Mouse (Mus musculus) liver, postnatal 0 days (tissue): Measurements from ENCODE around the gene Tmem156. TPM values are rescaled to one million over a fixed set of nuclear protein-coding genes. Genes with fewer than 3 reads are reported as not detected.

Experiments used
- ATAC-seq: fragments of 200-750 bp; cut with Nextera tagmentation; 2 replicates; pipeline ENCODE4 v1.8.0; 2017; ENCODE audit warnings: mild to moderate bottlenecking, moderate library complexity
- DNase-seq: peaks from one replicate; pipeline ENCODE4 v3.0.0-alpha.2; 2016
- H3K27ac ChIP-seq: fragments of 300-500 bp; sonication (generic); 2 replicates; pipeline ENCODE4 v1.5.1; 2014; ENCODE audit warnings: antibody characterized with exemption, moderate library complexity, mild to moderate bottlenecking, low read depth
- H3K27me3 ChIP-seq: fragments of 300-500 bp; sonication (generic); 2 replicates; pipeline ENCODE4 v1.6.1; 2014; ENCODE audit warnings: low read length, control low read depth, mixed read lengths; ENCODE audit not compliant: insufficient read depth
- H3K36me3 ChIP-seq: fragments of 300-500 bp; sonication (generic); replicated peaks from 2 replicates; pipeline ENCODE4 v1.6.1; 2014; ENCODE audit warnings: mild to moderate bottlenecking, control low read depth, low read length, moderate library complexity, mixed read lengths; ENCODE audit not compliant: insufficient read depth
- H3K4me1 ChIP-seq: fragments of 300-500 bp; sonication (generic); 2 replicates; pipeline ENCODE4 v1.6.1; 2014; ENCODE audit warnings: antibody characterized with exemption, mild to moderate bottlenecking, control low read depth; ENCODE audit not compliant: insufficient read depth
- H3K4me2 ChIP-seq: fragments of 300-500 bp; sonication (generic); 2 replicates; pipeline ENCODE4 v1.6.1; 2014; ENCODE audit warnings: low read depth, mild to moderate bottlenecking, low read length, moderate library complexity, mixed read lengths
- H3K4me3 ChIP-seq: fragments of 300-500 bp; sonication (generic); 2 replicates; pipeline ENCODE4 v1.5.1; 2014; ENCODE audit warnings: low read depth, low read length
- H3K9ac ChIP-seq: fragments of 300-500 bp; sonication (generic); replicated peaks from 2 replicates; pipeline ENCODE4 v1.6.1; 2014; ENCODE audit warnings: mild to moderate bottlenecking, moderate library complexity
- H3K9me3 ChIP-seq: fragments of 300-500 bp; sonication (generic); 2 replicates; pipeline ENCODE4 v1.6.1; 2016; ENCODE audit warnings: mild to moderate bottlenecking, control low read depth, low read length, mixed read lengths
- CTCF ChIP-seq: sonication (generic); IDR thresholded peaks from 2 replicates; pipeline ENCODE4 v1.5.1; 2016; ENCODE audit warnings: antibody characterized with exemption, low read depth
- EP300 ChIP-seq: IDR thresholded peaks from 2 replicates; pipeline ENCODE4 v1.6.1; 2016; ENCODE audit warnings: antibody characterized with exemption, low read depth, mild to moderate bottlenecking
- WGBS: fragments of 180-500 bp; shearing (Covaris S2); extraction: QIAGEN DNeasy Blood & Tissue Kit; methylation state at CpG from one replicate; pipeline ENCODE4 v1.1.7; 2014; ENCODE audit not compliant: insufficient replicate concordance; 5-methylcytosine and 5-hydroxymethylcytosine counted together
- polyA plus RNA-seq: library from polyadenylated mRNA; unstranded; fragments of >200 nt; fragmentation: Nextera tagmentation; extraction: Ambion mirVana; gene quantifications from 2 replicates; pipeline ENCODE4 v1.2.1, GENCODE M21; 2015

Gene Tmem156
- polyA plus RNA-seq, 1 experiment from 2014 or later: 1.2 TPM

DNA sequence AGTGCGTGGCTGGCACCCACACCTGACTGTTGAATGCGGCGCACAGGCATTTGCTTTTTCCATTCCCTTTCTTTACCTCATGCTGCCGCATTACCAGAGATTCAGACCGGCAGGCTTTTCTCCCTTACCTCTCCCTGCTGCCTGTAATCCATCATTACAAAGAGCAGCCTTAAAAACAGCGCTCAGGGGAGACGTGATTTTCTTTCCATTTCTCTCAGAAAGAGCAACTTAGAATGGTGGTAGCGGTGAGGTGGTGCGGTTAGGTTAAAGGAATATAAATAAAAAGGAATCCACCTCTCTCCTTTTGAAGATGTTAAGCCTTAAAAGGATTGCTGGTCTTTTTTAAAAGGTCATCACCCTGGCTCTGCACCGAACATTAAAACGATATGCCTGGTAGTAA lies 22.1 kb downstream of the Tmem156 start:
- Histone ChIP-seq H3K36me3 (no peaks in the 10 kb centered on the region), H3K4me2 (no peak overlapping the region), H3K27ac (no peak overlapping the region), H3K27me3 (no peaks in the 10 kb centered on the region), H3K9ac (no peak overlapping the region), H3K4me1 (no peaks in the 10 kb centered on the region), H3K9me3 (no peaks in the 10 kb centered on the region), H3K4me3 (no peak overlapping the region)
- DNase-seq (no peak), ATAC-seq (no peak)
- 83% methylated on average over 11 of the region's 11 CpGs for WGBS
- TF ChIP-seq EP300 (no peak), CTCF (no peak)

- H3K27me3 ChIP-seq: no peaks in the 10 kb centered on the region
- no peak overlapping the region for H3K9ac ChIP-seq
- no peak overlapping the region for H3K4me3 ChIP-seq
- H3K36me3 ChIP-seq: no peaks in the 10 kb centered on the region
- DNase-seq (no peak), ATAC-seq (no peak)
- TF ChIP-seq CTCF: no peak
- TF ChIP-seq EP300: no peak
- no peak overlapping the region for H3K27ac ChIP-seq
- H3K9me3 ChIP-seq: no peaks in the 10 kb centered on the region
- no peaks in the 10 kb centered on the region for H3K4me1 ChIP-seq
- no peak overlapping the region for H3K4me2 ChIP-seq
- 73% methylated on average over 6 of the region's 6 CpGs for WGBS
Observed at GRCm38 (mm10) chr5:65068166-65068565, 23.8 kb downstream of the Tmem156 start.

DNA sequence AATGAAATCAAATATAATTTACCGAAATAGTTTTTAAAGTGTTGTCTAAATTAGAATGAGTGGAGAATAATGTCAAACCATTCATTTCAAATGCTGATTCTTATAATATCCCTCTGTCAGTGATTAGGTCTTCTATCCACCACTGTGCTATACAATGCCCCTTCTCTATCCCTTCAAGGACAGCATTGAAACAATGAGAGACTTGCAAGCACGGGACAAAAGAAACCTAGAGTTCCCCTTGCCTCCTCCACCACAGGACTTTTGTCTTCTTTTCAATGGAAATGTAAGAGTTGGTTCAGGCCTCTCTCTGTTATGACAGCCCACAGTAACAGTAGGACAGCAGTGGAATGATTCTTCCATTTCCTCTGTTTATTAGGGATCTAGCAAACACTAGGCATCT lies 28.7 kb downstream of the Tmem156 start:
- Histone ChIP-seq H3K27ac (no peak overlapping the region), H3K27me3 (no peaks in the 10 kb centered on the region), H3K36me3 (no peaks in the 10 kb centered on the region), H3K4me2 (no peak overlapping the region), H3K9ac (no peak overlapping the region), H3K9me3 (no peaks in the 10 kb centered on the region), H3K4me1 (no peaks in the 10 kb centered on the region), H3K4me3 (no peak overlapping the region)
- no peak for ATAC-seq
- WGBS: 84% methylated on average over 2 of the region's 2 CpGs
- TF ChIP-seq EP300 (no peak), CTCF (no peak)
- no peak for DNase-seq

GRCm38 (mm10) chr5:65062236-65062635 lies 29.7 kb downstream of the Tmem156 start:
- DNase-seq (no peak), ATAC-seq (no peak)
- WGBS: 82% methylated on average over 4 of the region's 4 CpGs
- Histone ChIP-seq H3K9me3 (no peaks in the 10 kb centered on the region), H3K36me3 (no peaks in the 10 kb centered on the region), H3K27me3 (no peaks in the 10 kb centered on the region), H3K4me3 (no peak overlapping the region), H3K4me2 (no peak overlapping the region), H3K9ac (no peak overlapping the region), H3K27ac (no peak overlapping the region), H3K4me1 (no peaks in the 10 kb centered on the region)
- TF ChIP-seq EP300 (no peak), CTCF (no peak)

DNA sequence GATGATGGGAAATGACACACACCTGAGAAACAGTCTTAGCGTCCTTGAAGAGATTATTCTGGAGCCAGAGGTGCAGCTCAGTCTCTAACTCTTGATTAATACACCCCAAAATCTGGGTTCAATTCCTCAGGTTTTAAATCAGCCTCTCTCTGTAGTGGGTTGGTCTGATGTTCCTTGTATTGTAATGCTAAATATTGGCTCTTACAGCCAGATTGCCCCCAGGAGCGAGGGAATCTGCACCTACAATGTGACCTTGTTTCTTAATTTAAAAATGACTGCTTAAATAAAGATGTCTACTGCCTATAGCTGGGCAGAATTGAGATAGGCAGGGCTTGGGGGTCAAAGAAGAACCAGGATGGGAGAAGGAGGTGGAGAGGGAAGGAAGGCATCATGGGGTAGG lies 32.1 kb downstream of the Tmem156 start:
- WGBS: 76% methylated on average over 2 of the region's 2 CpGs
- H3K27ac ChIP-seq: no peak overlapping the region
- no peaks in the 10 kb centered on the region for H3K4me1 ChIP-seq
- TF ChIP-seq EP300: no peak
- no peak for TF ChIP-seq CTCF
- H3K9ac ChIP-seq: no peak overlapping the region
- no peak overlapping the region for H3K4me3 ChIP-seq
- no peak overlapping the region for H3K4me2 ChIP-seq
- H3K27me3 ChIP-seq: no peaks in the 10 kb centered on the region
- ATAC-seq (no peak), DNase-seq (no peak)
- H3K9me3 ChIP-seq: no peaks in the 10 kb centered on the region
- no peaks in the 10 kb centered on the region for H3K36me3 ChIP-seq

DNA sequence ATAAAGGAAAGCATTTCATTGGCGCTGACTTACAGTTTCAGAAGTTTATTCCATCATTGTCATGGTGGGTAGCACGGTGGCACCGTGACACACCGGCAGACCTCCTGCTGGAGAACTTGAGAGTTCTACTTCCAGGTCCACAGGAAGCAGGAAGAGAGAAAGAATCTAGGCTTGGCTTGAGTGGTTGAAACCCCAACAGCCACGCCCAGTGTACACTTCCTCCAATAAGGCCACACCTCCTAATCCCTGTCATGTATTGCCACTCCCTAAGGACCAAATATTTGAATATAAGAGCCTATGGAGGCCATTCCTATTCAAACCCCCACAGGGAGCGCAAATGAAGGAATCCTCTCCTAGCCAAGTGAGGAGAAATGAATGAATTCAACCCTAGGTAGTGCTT lies 34.3 kb downstream of the Tmem156 start:
- Histone ChIP-seq H3K36me3 (no peaks in the 10 kb centered on the region), H3K4me1 (no peaks in the 10 kb centered on the region), H3K27me3 (no peaks in the 10 kb centered on the region), H3K27ac (no peak overlapping the region), H3K4me3 (no peak overlapping the region), H3K9ac (no peak overlapping the region), H3K9me3 (no peaks in the 10 kb centered on the region), H3K4me2 (no peak overlapping the region)
- TF ChIP-seq EP300 (no peak), CTCF (no peak)
- ATAC-seq (no peak), DNase-seq (no peak)
- WGBS: 88% methylated on average over 6 of the region's 6 CpGs

DNA sequence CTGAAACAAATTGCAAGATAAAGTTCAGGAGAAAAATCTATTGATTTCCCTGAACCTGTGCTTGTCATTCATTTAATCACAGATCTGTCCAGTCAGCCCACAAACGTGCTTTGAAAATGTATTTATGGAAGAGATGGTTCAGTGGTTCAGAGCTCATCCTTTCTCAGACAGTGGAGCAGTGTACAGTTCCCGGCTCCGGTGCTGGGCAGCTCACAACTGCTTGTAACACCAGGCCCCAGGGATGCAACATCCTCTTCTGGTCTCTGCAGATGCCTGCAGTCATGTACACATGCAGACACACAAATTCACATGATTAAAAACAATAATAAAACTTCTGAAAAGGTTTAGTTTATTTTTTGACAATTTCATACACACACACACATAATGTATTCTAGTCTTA lies 40.4 kb downstream of the Tmem156 start:
- Histone ChIP-seq H3K4me3 (no peak overlapping the region), H3K36me3 (no peaks in the 10 kb centered on the region), H3K9me3 (no peaks in the 10 kb centered on the region), H3K27ac (no peak overlapping the region), H3K4me2 (no peak overlapping the region), H3K9ac (no peak overlapping the region), H3K27me3 (no peaks in the 10 kb centered on the region), H3K4me1 (no peaks in the 10 kb centered on the region)
- no peak for TF ChIP-seq EP300
- no peak for TF ChIP-seq CTCF
- 73% methylated on average over 3 of the region's 3 CpGs for whole genome bisulfite sequencing
- ATAC-seq (no peak), DNase-seq (no peak)
